Mouse (Mus musculus) cerebellum, postnatal 10 days (tissue): ENCODE results near the gene Smim13.
"Not testable (repeated sequence)": the region's sequence is repeated elsewhere in the genome, so short reads cannot be mapped to it uniquely, and the experiment has no call there.

Source experiments
- DNase-seq, 2 experiments: peaks; one replicate each; pipeline ENCODE4 v3.0.0; 2021; ENCODE audit warnings: mixed read lengths in 2 of 2

Smim13 gene

DNA sequence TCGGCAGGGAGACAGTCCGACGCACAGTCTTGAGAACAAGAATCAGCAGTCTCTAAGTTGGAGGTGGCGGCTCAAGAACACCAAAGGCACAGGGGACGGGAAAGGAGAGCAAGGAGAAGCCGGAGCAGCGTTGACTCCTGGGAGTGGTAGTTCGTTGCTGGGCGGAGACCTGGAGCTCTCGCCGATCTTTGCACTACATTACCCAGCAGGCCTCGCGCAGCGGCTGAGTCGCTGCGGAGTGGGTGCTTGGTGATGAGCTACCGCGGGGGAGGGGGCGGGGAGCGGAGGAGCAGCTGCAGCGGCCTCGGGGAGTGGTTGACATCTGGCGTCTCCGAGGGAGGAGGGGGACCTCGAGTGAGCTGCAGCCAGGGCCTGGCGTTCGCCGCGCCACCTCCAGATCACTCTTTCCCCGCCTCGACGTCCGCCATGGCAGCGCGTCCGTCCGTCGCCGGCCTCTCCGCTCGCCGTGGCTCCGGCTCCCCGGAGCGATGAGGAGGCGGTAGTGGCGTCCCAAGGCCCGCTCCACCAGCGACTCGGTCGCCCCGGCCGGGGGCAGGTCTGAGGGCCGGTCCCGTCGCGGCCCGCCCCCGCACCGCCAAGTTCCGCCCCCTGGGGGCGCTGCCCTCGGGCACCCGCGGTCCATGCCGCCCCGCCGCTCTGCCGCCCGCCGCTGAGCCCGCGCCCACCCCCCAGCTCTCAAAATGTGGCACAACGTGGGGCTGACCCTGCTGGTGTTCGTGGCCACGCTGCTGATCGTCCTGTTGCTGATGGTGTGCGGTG, at the start of gene Smim13:
Gene Smim13 (plus strand): TSS at position 307 of the 780 bp plus-strand sequence.
- peak; percentile 94 to 97 for DNase-seq

- DNase-seq, result peak; percentile 39 to 49
These were observed 48.8 kb upstream of the Smim13 start for GRCm38 (mm10) chr13:41200861-41201260.

GRCm38 (mm10) chr13:41203289-41203688, 46.4 kb upstream of the Smim13 start:
- DNase-seq, result peak; percentile 14 to 18

DNA sequence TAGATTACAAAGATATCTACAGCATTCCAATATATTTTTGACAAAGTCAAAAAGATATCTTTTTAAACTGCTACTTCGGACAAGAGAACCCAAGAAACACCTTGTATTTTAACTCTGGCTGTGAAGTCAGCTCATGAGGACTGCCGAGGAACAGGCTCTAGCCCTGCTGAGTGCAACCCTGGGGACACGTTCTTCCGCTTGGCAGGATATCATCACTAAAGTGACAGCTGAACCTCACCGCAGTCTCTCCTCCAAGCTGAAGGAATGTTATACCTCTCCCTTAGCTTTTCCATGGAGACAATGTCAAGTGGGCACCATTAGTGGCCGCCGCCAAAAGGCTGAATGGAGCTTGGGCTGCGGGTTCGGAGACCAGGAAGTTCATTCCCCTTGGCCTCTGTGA, 46.0 kb upstream of the Smim13 start:
- DNase-seq, result peak; percentile 16 to 17

DNA sequence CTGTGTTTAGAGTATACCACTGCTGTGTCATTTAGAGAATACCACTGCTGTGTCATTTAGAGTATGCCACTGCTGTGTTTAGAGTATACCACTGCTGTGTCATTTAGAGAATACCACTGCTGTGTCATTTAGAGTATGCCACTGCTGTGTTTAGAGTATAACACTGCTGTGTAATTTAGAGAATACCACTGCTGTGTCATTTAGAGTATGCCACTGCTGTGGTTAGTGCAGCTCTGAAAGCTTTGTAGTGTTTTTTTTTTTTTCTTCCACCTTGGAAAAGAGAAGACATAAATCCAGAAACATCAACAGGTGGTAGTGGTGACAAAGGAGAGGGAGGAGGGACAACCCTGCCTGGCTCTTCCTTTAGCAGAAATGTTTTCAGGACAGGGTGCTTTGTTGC, 44.1 kb upstream of the Smim13 start:
- DNase-seq, result not testable (repeated sequence)

DNA sequence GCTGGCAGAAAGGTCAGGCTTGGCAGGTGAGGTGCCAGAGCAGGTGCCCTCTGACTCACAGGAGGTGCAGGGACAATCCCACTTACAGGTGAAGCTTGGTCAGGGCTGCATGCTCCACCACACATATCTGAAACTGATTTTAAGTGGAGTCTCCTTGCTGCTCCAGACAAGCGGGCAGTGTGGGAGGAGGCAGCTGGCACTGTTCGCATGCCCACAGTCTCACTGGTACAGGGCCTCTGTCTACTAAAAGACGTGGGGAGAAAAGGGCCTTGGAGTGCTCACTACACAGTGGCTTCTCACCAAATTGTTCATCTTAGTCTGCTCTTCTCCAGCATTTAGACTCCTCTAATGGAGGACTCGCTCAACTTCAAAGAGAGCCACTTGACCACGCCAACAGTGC, 43.4 kb upstream of the Smim13 start:
- no peak for DNase-seq

GRCm38 (mm10) chr13:41211276-41211675, 38.4 kb upstream of the Smim13 start:
- no peak for DNase-seq

DNA sequence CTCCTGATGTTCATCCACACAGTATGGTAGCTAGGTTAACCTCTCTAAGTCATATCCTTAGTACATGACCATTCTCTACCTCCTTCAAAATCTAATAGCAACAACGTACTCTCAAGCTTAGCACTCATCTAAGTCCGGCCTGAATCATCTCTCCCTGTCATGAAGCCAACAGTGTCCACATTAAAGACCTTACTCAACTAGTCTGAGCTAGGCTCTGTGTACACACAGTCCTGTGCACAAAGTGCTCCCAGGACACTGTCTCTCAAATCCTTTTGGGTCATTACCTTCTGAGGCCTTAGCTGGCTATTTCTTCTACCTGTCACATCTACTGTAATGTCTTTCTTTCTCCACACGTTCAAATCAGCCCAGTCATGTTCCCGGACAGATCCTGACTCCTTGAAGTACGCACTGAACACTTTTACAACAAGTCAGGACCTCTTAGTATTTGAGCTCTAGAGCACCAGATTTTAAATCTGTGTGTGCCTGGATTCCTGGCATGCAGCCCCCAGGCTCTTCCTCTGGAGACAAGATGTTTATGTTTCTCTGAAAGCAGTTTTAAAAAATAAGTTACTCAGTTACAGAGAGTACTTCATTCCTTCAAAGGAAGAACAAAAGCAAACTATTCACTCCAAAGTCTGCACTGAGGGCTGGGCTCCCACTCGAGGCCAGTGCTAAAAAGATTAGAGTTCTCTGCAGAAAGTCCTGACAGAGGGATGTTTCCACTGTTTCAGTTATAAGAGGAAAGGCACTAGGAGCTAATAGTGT, 36.9 kb upstream of the Smim13 start:
- no peak for DNase-seq

DNA sequence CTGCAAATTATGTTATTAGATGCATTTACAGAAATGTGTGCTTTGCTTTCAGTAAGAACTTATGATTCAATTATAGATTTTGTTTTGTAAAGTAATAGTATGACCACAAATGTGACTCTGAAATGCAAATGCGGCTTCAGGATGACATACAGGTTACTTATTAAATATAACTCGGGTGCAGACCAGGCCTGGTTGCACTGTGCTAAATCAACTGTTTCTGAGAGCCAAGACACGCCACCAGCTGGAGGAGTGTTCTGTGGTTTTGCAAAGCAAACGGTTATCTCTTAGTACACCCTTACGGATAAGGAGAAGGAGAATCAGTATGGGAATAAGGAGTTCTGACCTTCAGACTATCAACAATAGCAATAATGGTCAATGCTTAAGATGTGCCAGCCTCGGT, 34.0 kb upstream of the Smim13 start:
- DNase-seq, result no peak

- DNase-seq, result no peak
These were observed 33.4 kb upstream of the Smim13 start for GRCm38 (mm10) chr13:41216236-41216635.

- no peak for DNase-seq
These were observed 30.6 kb upstream of the Smim13 start for GRCm38 (mm10) chr13:41219056-41219455.

DNA sequence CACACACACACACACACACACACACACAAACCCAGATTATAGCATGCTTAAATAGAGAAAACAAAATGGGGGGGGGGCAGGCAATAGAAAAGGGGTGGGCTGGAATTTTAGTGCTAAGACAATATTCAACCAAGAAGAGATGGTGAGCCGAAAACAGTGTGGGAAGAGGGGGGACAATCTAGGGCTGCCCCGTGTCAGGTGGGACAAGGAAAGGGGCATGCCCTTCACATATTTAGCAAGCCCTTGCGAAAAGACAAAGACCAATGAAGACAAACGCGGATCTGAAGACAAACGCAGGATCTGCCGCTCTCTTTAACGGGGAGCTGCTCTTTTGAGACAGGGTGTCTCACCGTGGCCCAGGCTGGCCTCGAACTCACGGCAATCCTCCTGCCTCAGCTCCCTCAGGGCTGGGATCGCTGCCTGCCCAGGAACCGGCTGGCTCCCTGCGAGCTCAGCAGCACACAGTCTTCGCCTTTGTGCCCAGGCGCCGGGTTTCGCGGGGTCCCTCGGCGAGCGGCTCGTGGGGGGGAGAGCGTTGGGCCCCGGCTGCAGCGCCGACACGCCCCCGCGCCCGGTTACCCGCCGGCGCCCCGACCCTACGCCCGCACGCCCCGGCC, 29.8 kb upstream of the Smim13 start:
- DNase-seq, result peak in 1 of 2 experiments; percentile 70

- peak; percentile 85 to 88 for DNase-seq
These were observed 29.3 kb upstream of the Smim13 start, which contains the start of gene Elovl2 for GRCm38 (mm10) chr13:41220304-41220834. Gene Elovl2, minus strand, starts transcription at chr13:41220405.

GRCm38 (mm10) chr13:41226513-41226912, 23.1 kb upstream of the Smim13 start:
- DNase-seq, result no peak

GRCm38 (mm10) chr13:41228060-41228459, 21.6 kb upstream of the Smim13 start:
- no peak for DNase-seq

- no peak for DNase-seq
These were observed 19.4 kb upstream of the Smim13 start for GRCm38 (mm10) chr13:41230256-41230655.

GRCm38 (mm10) chr13:41231389-41231983, 18.2 kb upstream of the Smim13 start:
- peak; percentile 95 for DNase-seq

GRCm38 (mm10) chr13:41232209-41232608, 17.4 kb upstream of the Smim13 start:
- peak; percentile 64 to 66 for DNase-seq

DNA sequence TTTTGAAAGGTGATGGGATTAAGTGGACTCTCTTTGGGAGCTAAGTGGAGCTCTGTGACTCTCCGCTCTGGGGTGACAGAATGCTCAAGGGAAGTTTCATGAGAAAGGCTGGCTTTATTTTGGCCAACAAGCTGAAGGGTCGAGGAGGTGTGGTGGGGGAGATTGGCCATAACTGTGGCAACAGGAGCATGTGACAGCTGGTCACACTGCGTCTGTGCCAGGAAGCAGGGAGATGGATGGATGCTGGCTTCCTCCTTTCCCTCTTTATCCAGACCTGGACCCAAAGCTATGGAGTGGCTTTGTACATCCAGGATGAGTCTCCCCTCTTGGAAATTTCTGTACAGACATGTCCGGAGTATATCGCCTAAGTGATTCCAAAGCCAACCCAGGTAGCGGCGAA, 16.4 kb upstream of the Smim13 start:
- peak; percentile 63 to 72 for DNase-seq

DNA sequence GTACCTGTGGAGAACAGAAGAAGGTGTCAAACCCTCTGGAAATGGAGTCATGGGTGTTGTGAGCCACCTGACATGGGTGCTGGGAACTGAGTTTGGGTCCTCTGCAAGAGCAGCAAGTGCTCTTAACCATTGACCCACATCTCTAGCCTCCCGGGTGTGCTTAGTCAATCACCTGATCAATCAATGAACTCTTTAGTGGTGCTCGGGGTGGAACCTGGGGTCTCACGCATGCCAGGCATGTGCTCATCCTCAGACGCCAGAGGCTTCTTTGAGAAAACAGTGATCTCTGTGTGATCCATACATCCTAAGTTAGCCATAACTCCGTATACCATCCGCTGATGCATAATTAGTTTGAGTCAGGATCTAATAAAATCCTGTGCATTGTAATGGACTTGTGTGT, 14.5 kb upstream of the Smim13 start:
- DNase-seq, result no peak

- DNase-seq, result no peak
These were observed 13.6 kb upstream of the Smim13 start for GRCm38 (mm10) chr13:41235845-41236741.
